ENCODE assay signal across 8 mouse cellular contexts in genomic region chr8:119778263-119778662, GRCm38 (mm10). TPM values are rescaled to one million over a fixed set of nuclear protein-coding genes. Genes with fewer than 3 reads are reported as not detected.
DNase-seq lines count a peak whose midpoint lies in the region; ATAC-seq lines count a peak whose summit lies in the region.

Tldc1 (minus strand) TSS chr8:119778416.

- H3K4me1 ChIP-seq in heart, embryonic 14.5 days (ENCODE audit: control insufficient read depth in 2 of 2, insufficient read depth in 2 of 2, low read length in 2 of 2) = peaks cover 13 to 19% of the 10 kb centered on the region in 2 experiments
- peaks cover 21% of the 10 kb centered on the region for H3K4me1 ChIP-seq in liver, embryonic 13.5 days (replicated peaks)
- H3K4me1 ChIP-seq in stomach, embryonic 16.5 days (ENCODE audit: control insufficient read depth, insufficient read depth, low read length) = peaks cover 18% of the 10 kb centered on the region

- ATAC-seq in CD4-positive, CD25-positive, alpha-beta regulatory T cell, adult 4 months = peak; percentile 95
- peak; percentile 94 for ATAC-seq in heart, embryonic 14.5 days (ENCODE audit: insufficient number of reproducible peaks, insufficient read depth, low FRiP score, low read depth)
- ATAC-seq in liver, embryonic 13.5 days (ENCODE audit: low read depth) = peak; percentile 98
- peak; percentile 97 for ATAC-seq in stomach, embryonic 16.5 days (ENCODE audit: insufficient read depth, low FRiP score)

- H3K4me2 ChIP-seq in heart, embryonic 14.5 days (ENCODE audit: low read length) = peak within 1 kb of the TSS; percentile 91
- H3K4me2 ChIP-seq in liver, embryonic 13.5 days = peak within 1 kb of the TSS; percentile 81
- H3K4me2 ChIP-seq in stomach, embryonic 16.5 days (ENCODE audit: low read depth, low read length) = peak within 1 kb of the TSS; percentile 75

- peak within 1 kb of the TSS; percentile 85 for H3K9ac ChIP-seq in heart, embryonic 14.5 days (ENCODE audit: low read length)
- H3K9ac ChIP-seq in liver, embryonic 13.5 days = peak within 1 kb of the TSS; percentile 76
- peak within 1 kb of the TSS; percentile 83 for H3K9ac ChIP-seq in stomach, embryonic 16.5 days (ENCODE audit: low read length)

- peak; percentile 98 for DNase-seq in c-Kit-negative CD71-positive TER-119-positive erythroid progenitor cells, embryonic 14.5 days (ENCODE audit: low read depth, low spot score)
- DNase-seq in fibroblast of lung, adult 2 months (ENCODE audit: low read depth) = peak; percentile 98
- peak; percentile 99 for DNase-seq in kidney, postnatal 14 days
- DNase-seq in liver, embryonic 13.5 days = peak; percentile 99
- DNase-seq in neural tube, embryonic 10.5 days (ENCODE audit: extremely low spot score, low spot score) = peak; percentile 99

- under 1% methylated on average over 18 of the region's 18 CpGs for WGBS in heart, embryonic 14.5 days
- 0% methylated on average over 18 of the region's 18 CpGs for WGBS in liver, embryonic 13.5 days (ENCODE audit: insufficient replicate concordance)
- under 1% methylated on average over 18 of the region's 18 CpGs for WGBS in stomach, embryonic 16.5 days

- H3K9me3 ChIP-seq in heart, embryonic 14.5 days (ENCODE audit: control insufficient read depth, low read length) = no peaks in the 10 kb centered on the region
- H3K9me3 ChIP-seq in liver, embryonic 13.5 days (replicated peaks) = no peaks in the 10 kb centered on the region
- H3K9me3 ChIP-seq in stomach, embryonic 16.5 days (replicated peaks; ENCODE audit: control insufficient read depth, low read length) = no peaks in the 10 kb centered on the region

- peak within 1 kb of the TSS; percentile 54 to 80 for H3K27ac ChIP-seq in heart, embryonic 14.5 days (replicated peaks in 1 of 2; ENCODE audit: control insufficient read depth in 1 of 2, insufficient read depth in 1 of 2, low read depth in 2 of 2, low read length in 2 of 2)
- peak within 1 kb of the TSS; percentile 24 for H3K27ac ChIP-seq in liver, embryonic 13.5 days
- peak within 1 kb of the TSS; percentile 85 for H3K27ac ChIP-seq in stomach, embryonic 16.5 days (ENCODE audit: low read length)

- H3K27me3 ChIP-seq in heart, embryonic 14.5 days (ENCODE audit: control insufficient read depth, insufficient read depth, low read length) = no peaks in the 10 kb centered on the region
- H3K27me3 ChIP-seq in liver, embryonic 13.5 days = no peaks in the 10 kb centered on the region
- H3K27me3 ChIP-seq in stomach, embryonic 16.5 days (ENCODE audit: control insufficient read depth, insufficient read depth, low read length) = no peaks in the 10 kb centered on the region

- H3K36me3 ChIP-seq in heart, embryonic 14.5 days (ENCODE audit: control insufficient read depth, insufficient read depth, low read length) = 0 out of 2 replicates have a peak, but pooled peaks cover under 1% of the 10 kb centered on the region
- H3K36me3 ChIP-seq in liver, embryonic 13.5 days = no peaks in the 10 kb centered on the region
- H3K36me3 ChIP-seq in stomach, embryonic 16.5 days (ENCODE audit: control insufficient read depth, insufficient read depth, low read length) = no peaks in the 10 kb centered on the region

- H3K4me3 ChIP-seq in heart, embryonic 14.5 days (ENCODE audit: control insufficient read depth in 1 of 2, insufficient read depth in 1 of 2, low read depth in 1 of 2, low read length in 2 of 2) = peak within 1 kb of the TSS; percentile 71 to 78
- peak within 1 kb of the TSS; percentile 68 for H3K4me3 ChIP-seq in liver, embryonic 13.5 days (replicated peaks)
- H3K4me3 ChIP-seq in stomach, embryonic 16.5 days (replicated peaks; ENCODE audit: low read length) = peak within 1 kb of the TSS; percentile 67

RNA-seq across cellular contexts. Expression of gene Tldc1, which starts in this region (rescaled TPM):
- 10 to 100 TPM in 1 of 2 experiments, 1 to 10 TPM in 1; 6.5 to 14.3 TPM for polyA plus RNA-seq in CD4-positive, CD25-positive, alpha-beta regulatory T cell, adult 4 months (2017; shearing (Covaris generic))
- 11.1 and 11.4 TPM in 2 replicates for polyA plus RNA-seq in heart, embryonic 14.5 days (2014; fragmentation: Nextera tagmentation; extraction: Ambion mirVana)
- 4.3 and 4.5 TPM in 2 replicates for polyA plus RNA-seq in liver, embryonic 13.5 days (2015; fragmentation: Nextera tagmentation; extraction: Ambion mirVana)
- polyA plus RNA-seq in stomach, embryonic 16.5 days (2015; fragmentation: Nextera tagmentation; extraction: Ambion mirVana) = 14.5 and 16.5 TPM in 2 replicates

Comparison
In these comparisons a context has a peak if more than half of its experiments do, and no peak if none do; other contexts are left out.
1. Peak in every context shown above with its lines: DNase-seq, ATAC-seq, H3K4me3 ChIP-seq and H3K27ac ChIP-seq.
2. H3K27ac ChIP-seq: peak in every context shown above with its lines; median percentile 85 in stomach, embryonic 16.5 days; 67 in heart, embryonic 14.5 days; 24 in liver, embryonic 13.5 days.